Mouse (Mus musculus) forebrain, embryonic 11.5 days (tissue): ENCODE data around the gene Exoc3l2. TPM values are rescaled to one million over a fixed set of nuclear protein-coding genes. Genes with fewer than 3 reads are reported as not detected.
A peak's percentile ranks its signal among the peaks of the same experiment; 100 is the strongest.

ENCODE experiments used
- ATAC-seq: fragments of 200-750 bp; cut with Nextera tagmentation; replicated peaks from 2 replicates; pipeline ENCODE4 v1.8.0; 2017; ENCODE audit warnings: moderate TSS enrichment; ENCODE audit not compliant: low FRiP score
- DNase-seq: peaks from one replicate; pipeline ENCODE4 v3.0.0-alpha.2; 2017; ENCODE audit warnings: low spot score
- H3K27ac ChIP-seq: fragments of 300-500 bp; sonication (generic); 2 replicates; pipeline ENCODE4 v1.5.1; 2014; ENCODE audit warnings: low read depth, low read length
- H3K27me3 ChIP-seq: fragments of 300-500 bp; sonication (generic); 2 replicates; pipeline ENCODE4 v1.6.1; 2014; ENCODE audit warnings: mild to moderate bottlenecking, low read length, mixed read lengths; ENCODE audit not compliant: control insufficient read depth, insufficient read depth
- H3K36me3 ChIP-seq: fragments of 300-500 bp; sonication (generic); 2 replicates; pipeline ENCODE4 v1.6.1; 2014; ENCODE audit warnings: mild to moderate bottlenecking, low read length, moderate library complexity, mixed read lengths; ENCODE audit not compliant: control insufficient read depth, insufficient read depth
- H3K4me1 ChIP-seq: fragments of 300-500 bp; sonication (generic); replicated peaks from 2 replicates; pipeline ENCODE4 v1.6.1; 2014; ENCODE audit warnings: low read length, mixed read lengths; ENCODE audit not compliant: control insufficient read depth, insufficient read depth
- H3K4me2 ChIP-seq: fragments of 300-500 bp; sonication (generic); 2 replicates; pipeline ENCODE4 v1.6.1; 2014; ENCODE audit warnings: low read depth, mild to moderate bottlenecking, low read length, moderate library complexity, mixed read lengths; ENCODE audit not compliant: severe bottlenecking
- H3K4me3 ChIP-seq: fragments of 300-500 bp; sonication (generic); 2 replicates; pipeline ENCODE4 v1.5.1; 2014; ENCODE audit warnings: low read depth, low read length
- H3K9ac ChIP-seq: fragments of 300-500 bp; sonication (generic); 2 replicates; pipeline ENCODE4 v1.6.1; 2014; ENCODE audit warnings: low read length
- H3K9me3 ChIP-seq: fragments of 300-500 bp; sonication (generic); 2 replicates; pipeline ENCODE4 v1.6.1; 2016; ENCODE audit warnings: low read length, mixed read lengths; ENCODE audit not compliant: control insufficient read depth
- WGBS: fragments of 180-500 bp; shearing (Covaris S2); extraction: QIAGEN DNeasy Blood & Tissue Kit; methylation state at CpG from one replicate; pipeline ENCODE4 v1.1.7; 2014; 5-methylcytosine and 5-hydroxymethylcytosine counted together
- polyA plus RNA-seq: library from polyadenylated mRNA; unstranded; fragments of >200 nt; fragmentation: Nextera tagmentation; extraction: Ambion mirVana; gene quantifications from 2 replicates; pipeline ENCODE4 v1.2.1, GENCODE M21; 2014

Gene Exoc3l2
- polyA plus RNA-seq, 1 experiment from 2014 or later: 1.4 TPM

DNA sequence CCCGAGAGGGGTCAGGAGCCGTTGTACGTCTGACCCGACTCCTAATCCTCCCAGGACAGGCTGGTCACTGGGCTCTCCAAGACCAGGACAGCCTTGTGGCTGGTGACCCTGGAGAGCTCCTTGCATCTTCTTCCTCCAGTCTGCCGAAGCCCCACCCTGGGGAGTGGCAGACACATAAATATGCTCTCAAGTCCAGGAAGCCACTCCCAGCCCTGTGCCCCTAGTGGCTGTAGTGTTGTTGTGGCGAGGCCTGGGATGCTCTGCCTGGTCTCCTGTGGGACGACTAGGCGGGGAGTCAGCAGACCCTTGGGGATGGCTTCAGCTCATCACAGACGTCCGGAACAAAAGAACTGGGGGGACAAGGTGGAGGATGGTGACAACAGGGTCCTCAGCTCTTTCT, 67.9 kb downstream of the Exoc3l2 start:
- DNase-seq: no peak
- H3K4me1 ChIP-seq: no peaks in the 10 kb centered on the region
- peaks cover 8% of the 10 kb centered on the region; the same call in 1 of the 2 replicates for H3K36me3 ChIP-seq
- ATAC-seq: no peak
- H3K9ac ChIP-seq: no peak overlapping the region
- 79% methylated on average over 10 of the region's 10 CpGs for WGBS
- H3K4me3 ChIP-seq: no peak overlapping the region
- no peak overlapping the region for H3K4me2 ChIP-seq
- no peaks in the 10 kb centered on the region for H3K9me3 ChIP-seq
- no peaks in the 10 kb centered on the region for H3K27me3 ChIP-seq
- H3K27ac ChIP-seq: no peak overlapping the region

DNA sequence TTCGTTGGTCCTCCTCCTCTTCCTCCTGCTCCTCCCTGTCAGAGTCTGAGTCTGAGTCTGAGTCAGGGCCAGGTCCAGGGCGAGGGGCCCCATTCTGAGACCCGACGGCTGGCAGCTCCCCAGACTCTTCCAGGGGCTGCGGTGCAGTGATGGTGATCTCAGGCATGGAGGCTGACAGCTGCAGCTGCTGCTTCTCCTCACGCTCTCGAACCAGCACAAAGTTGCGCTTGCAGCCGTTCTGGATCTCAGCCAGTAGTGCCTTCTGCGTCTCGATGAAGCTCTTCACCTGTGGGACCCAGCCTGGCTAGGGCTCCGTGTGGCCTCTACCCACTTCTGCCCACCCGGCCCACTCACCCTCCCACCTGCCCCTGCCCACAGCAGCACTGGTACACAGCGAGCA, 69.1 kb downstream of the Exoc3l2 start:
- Histone ChIP-seq H3K36me3 (peaks cover 8% of the 10 kb centered on the region; the same call in 1 of the 2 replicates), H3K9ac (no peak overlapping the region), H3K27ac (no peak overlapping the region), H3K27me3 (no peaks in the 10 kb centered on the region), H3K4me3 (no peak overlapping the region), H3K4me1 (no peaks in the 10 kb centered on the region), H3K4me2 (no peak overlapping the region), H3K9me3 (no peaks in the 10 kb centered on the region)
- 92% methylated on average over 14 of the region's 14 CpGs for WGBS
- DNase-seq: no peak
- no peak for ATAC-seq

DNA sequence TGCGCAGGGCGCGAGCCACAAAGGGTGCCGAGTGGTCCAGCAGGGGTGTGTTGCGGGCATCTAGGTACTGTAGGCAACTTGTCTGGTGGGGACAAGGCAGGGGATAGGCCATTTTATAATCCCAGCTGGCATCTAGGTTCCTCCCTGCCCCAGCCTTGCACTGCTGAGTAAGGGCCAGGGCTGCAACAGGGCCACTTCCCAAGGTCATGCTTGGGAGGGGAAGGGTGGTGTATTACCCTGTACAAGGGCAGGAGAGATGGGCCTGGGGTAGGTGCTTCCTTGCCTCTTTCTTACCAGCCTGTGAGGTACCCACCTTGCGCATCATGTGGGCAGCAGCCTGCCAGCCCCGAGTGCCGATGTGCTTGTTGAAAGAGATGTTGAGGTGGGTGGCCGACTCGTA, 71.5 kb downstream of the Exoc3l2 start:
- no peak for DNase-seq
- no peaks in the 10 kb centered on the region for H3K9me3 ChIP-seq
- H3K9ac ChIP-seq: no peak overlapping the region
- no peak overlapping the region for H3K4me3 ChIP-seq
- no peak for ATAC-seq
- no peaks in the 10 kb centered on the region for H3K4me1 ChIP-seq
- no peaks in the 10 kb centered on the region for H3K27me3 ChIP-seq
- no peak overlapping the region for H3K27ac ChIP-seq
- H3K36me3 ChIP-seq: peaks cover 8% of the 10 kb centered on the region; the same call in 1 of the 2 replicates
- H3K4me2 ChIP-seq: no peak overlapping the region
- 97% methylated on average over 10 of the region's 10 CpGs for WGBS

DNA sequence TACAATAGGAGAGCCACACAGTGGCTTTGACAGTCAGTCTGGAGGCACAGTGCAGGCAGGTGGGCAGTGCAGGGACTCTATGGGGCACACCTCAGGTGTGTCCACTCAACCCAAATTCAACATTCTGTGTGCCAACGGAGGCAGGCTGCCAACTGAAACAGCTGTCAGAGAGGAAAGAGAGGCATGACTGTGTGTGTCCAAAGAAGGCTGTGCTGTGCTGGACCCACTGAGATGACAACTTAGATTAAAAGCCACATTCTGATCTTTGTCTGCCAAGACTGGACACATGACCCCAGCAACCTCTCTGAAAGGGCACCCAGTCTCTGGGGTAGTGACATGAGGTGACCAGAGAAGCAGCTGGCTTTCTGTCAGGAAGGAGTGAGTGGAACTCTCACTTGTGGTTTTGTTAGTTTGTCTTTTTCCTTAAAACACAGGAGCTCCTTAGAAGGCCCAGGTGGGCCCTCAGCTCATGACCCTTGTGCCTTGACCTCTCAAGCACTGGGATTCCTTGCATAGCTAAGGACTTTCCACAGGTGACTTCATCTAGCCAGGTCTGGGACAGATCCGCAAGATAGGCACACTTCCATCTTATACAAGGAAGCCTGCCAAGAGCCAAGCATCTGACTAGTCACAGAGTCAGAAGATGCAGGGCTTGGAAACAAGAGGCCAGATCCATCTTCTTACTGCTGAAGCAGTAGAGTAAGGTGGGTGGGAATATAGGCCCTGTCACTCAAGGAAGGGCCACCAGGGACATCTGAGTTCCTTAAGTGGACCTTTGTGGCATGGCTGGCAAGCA, 77.8 kb downstream of the Exoc3l2 start:
- no peak overlapping the region for H3K9ac ChIP-seq
- no peak overlapping the region for H3K4me2 ChIP-seq
- WGBS: 94% methylated on average over 2 of the region's 2 CpGs
- ATAC-seq: no peak
- H3K27ac ChIP-seq: no peak overlapping the region
- H3K9me3 ChIP-seq: no peaks in the 10 kb centered on the region
- H3K27me3 ChIP-seq: no peaks in the 10 kb centered on the region
- H3K4me1 ChIP-seq: peaks cover 8% of the 10 kb centered on the region; the same call in 1 of the 2 replicates
- no peak overlapping the region for H3K4me3 ChIP-seq
- H3K36me3 ChIP-seq: no peaks in the 10 kb centered on the region
- DNase-seq: no peak

DNA sequence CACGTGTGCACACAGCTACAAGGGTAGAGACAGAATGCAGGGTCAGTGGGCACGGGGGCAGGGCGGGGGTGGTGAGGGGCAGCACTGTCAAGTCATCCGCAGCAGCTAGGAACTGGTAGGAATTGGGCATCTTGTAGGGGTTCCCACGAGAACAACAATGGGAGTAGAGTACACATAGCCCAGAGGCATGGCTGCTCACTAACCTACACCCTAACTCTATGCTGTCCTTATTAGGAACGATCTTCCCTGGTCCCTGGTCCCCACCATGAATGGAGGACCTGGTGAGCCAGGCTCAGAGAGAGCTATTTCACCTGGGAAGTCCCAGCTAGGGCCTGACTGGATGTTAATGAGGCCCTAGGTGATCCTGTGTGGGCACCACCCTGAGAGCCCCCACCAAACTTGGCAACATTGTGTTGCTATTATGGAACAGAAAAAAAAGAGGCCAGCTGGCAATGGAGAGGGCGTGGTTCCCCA, 78.6 kb downstream of the Exoc3l2 start:
- ATAC-seq: no peak; the same call in 1 of the 2 replicates
- no peak overlapping the region for H3K27ac ChIP-seq
- H3K27me3 ChIP-seq: no peaks in the 10 kb centered on the region
- no peak overlapping the region for H3K4me2 ChIP-seq
- 80% methylated on average over 7 of the region's 7 CpGs for WGBS
- no peaks in the 10 kb centered on the region for H3K9me3 ChIP-seq
- no peaks in the 10 kb centered on the region for H3K36me3 ChIP-seq
- no peak overlapping the region for H3K9ac ChIP-seq
- H3K4me3 ChIP-seq: no peak overlapping the region
- no peak for DNase-seq
- peaks cover 8% of the 10 kb centered on the region; the same call in 1 of the 2 replicates for H3K4me1 ChIP-seq

DNA sequence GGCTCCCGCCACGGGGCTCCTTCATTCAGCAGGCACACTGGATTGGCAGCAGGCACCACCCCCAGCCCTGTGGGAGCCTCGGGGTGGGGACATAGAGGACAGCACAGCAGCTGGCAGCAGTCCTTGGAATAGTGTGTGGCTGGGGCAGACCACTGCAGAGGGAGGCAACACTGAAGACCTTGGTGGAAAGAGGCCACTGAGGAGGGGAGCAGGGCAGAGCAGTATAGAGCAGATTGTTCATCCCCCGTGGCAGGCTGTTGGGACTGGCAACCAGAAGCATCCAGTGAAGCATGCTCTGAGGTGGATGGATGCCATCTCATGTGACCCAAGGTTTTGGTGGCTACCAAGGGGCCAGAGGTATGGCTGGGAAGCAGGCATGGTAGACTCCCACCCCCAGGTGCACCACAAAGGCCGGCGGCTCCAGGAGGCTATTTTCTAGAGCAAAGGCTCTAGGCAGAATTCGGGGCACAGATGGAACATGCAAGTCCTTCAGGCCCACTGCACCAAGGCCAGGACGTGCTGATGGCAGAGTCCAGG, 79.1 kb downstream of the Exoc3l2 start:
- H3K4me2 ChIP-seq: no peak overlapping the region
- H3K27ac ChIP-seq: no peak overlapping the region
- peaks cover 8% of the 10 kb centered on the region; the same call in 1 of the 2 replicates for H3K4me1 ChIP-seq
- H3K4me3 ChIP-seq: no peak overlapping the region
- 64% methylated on average over 8 of the region's 8 CpGs for WGBS
- H3K9me3 ChIP-seq: no peaks in the 10 kb centered on the region
- H3K27me3 ChIP-seq: no peaks in the 10 kb centered on the region
- no peak overlapping the region for H3K9ac ChIP-seq
- DNase-seq: no peak
- H3K36me3 ChIP-seq: no peaks in the 10 kb centered on the region
- ATAC-seq: peak; percentile 75

DNA sequence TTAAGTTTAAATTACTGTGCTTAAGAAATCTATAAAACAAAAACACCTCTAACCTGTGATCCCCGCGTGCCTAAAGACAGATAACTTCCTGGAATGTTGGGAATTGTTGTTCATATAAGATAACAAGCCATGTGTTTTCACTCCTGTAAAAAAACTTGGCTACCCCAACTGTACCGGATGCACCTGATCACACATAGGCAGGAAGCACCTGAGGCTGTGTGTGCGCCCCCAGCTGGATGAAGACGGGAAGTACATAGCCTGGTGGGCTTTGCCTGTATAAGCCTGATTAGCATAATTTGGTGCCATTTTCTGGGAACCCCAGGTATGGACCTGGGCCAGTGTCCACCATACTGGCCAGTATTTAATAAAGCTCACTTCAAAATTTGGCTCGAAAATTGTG, 80.5 kb downstream of the Exoc3l2 start:
- no peaks in the 10 kb centered on the region for H3K27me3 ChIP-seq
- no peak overlapping the region for H3K9ac ChIP-seq
- H3K36me3 ChIP-seq: no peaks in the 10 kb centered on the region
- ATAC-seq (no peak), DNase-seq (no peak)
- peaks cover 8% of the 10 kb centered on the region; the same call in 1 of the 2 replicates for H3K4me1 ChIP-seq
- WGBS: 59% methylated on average over 6 of the region's 6 CpGs
- no peaks in the 10 kb centered on the region for H3K9me3 ChIP-seq
- H3K27ac ChIP-seq: no peak overlapping the region
- H3K4me3 ChIP-seq: no peak overlapping the region
- no peak overlapping the region for H3K4me2 ChIP-seq

DNA sequence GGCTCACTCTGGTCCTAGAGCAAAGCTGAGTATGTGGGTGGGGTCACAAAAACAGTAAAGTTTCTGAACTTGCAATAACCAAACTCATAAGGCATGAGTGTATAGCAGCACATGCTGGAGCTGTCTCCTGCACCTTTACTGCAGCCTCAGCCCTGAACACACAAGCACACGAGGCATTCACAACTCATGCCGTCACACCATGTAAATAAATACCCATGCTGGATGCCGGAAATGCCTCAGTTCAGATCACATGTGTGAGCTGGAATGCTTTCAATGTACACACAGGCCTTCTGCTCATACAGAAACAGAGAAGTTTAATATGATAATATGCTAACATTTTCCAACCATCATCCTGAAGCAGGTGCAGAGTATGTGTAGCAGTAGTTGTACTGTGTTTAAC, 82.9 kb downstream of the Exoc3l2 start:
- Histone ChIP-seq H3K27me3 (no peaks in the 10 kb centered on the region), H3K9ac (no peak overlapping the region), H3K27ac (no peak overlapping the region), H3K36me3 (no peaks in the 10 kb centered on the region), H3K9me3 (no peaks in the 10 kb centered on the region), H3K4me3 (no peak overlapping the region), H3K4me1 (peaks cover 8% of the 10 kb centered on the region; the same call in 1 of the 2 replicates), H3K4me2 (no peak overlapping the region)
- WGBS: 80% methylated on average over 3 of the region's 3 CpGs
- DNase-seq (no peak), ATAC-seq (no peak)
